Mouse (Mus musculus) midbrain, embryonic 14.5 days (tissue): ENCODE results near the gene Clpx. TPM values are rescaled to one million over a fixed set of nuclear protein-coding genes. Genes with fewer than 3 reads are reported as not detected.
"Not testable (repeated sequence)": the region's sequence is repeated elsewhere in the genome, so short reads cannot be mapped to it uniquely, and the experiment has no call there.

ENCODE experiments used
- ATAC-seq: fragments of 200-750 bp; cut with Nextera tagmentation; 2 replicates; pipeline ENCODE4 v1.8.0; 2017; ENCODE audit warnings: moderate number of reproducible peaks, moderate library complexity; ENCODE audit not compliant: low FRiP score, low TSS enrichment
- DNase-seq: peaks from one replicate; pipeline ENCODE4 v3.0.0-alpha.2; 2015
- H3K27ac ChIP-seq: fragments of 300-500 bp; sonication (generic); replicated peaks from 2 replicates; pipeline ENCODE4 v1.5.1; 2014; ENCODE audit warnings: mild to moderate bottlenecking, low read depth, low read length, moderate library complexity
- H3K27me3 ChIP-seq: fragments of 300-500 bp; sonication (generic); 2 replicates; pipeline ENCODE4 v1.6.1; 2014; ENCODE audit warnings: low read length, control low read depth, mixed read lengths; ENCODE audit not compliant: control insufficient read depth, insufficient read depth
- H3K36me3 ChIP-seq: fragments of 300-500 bp; sonication (generic); 2 replicates; pipeline ENCODE4 v1.6.1; 2014; ENCODE audit warnings: low read length, control low read depth; ENCODE audit not compliant: control insufficient read depth, insufficient read depth
- H3K4me1 ChIP-seq: fragments of 300-500 bp; sonication (generic); 2 replicates; pipeline ENCODE4 v1.6.1; 2014; ENCODE audit warnings: mild to moderate bottlenecking, antibody characterized with exemption, low read length, control low read depth; ENCODE audit not compliant: control insufficient read depth, insufficient read depth
- H3K4me2 ChIP-seq: fragments of 300-500 bp; sonication (generic); 2 replicates; pipeline ENCODE4 v1.6.1; 2014; ENCODE audit warnings: mild to moderate bottlenecking, low read length, moderate library complexity
- H3K4me3 ChIP-seq: fragments of 300-500 bp; sonication (generic); replicated peaks from 2 replicates; pipeline ENCODE4 v1.5.1; 2014; ENCODE audit warnings: low read depth, low read length
- H3K9ac ChIP-seq: fragments of 300-500 bp; sonication (generic); replicated peaks from 2 replicates; pipeline ENCODE4 v1.6.1; 2014; ENCODE audit warnings: mild to moderate bottlenecking, low read length, moderate library complexity
- H3K9me3 ChIP-seq: fragments of 300-500 bp; sonication (generic); 2 replicates; pipeline ENCODE4 v1.6.1; 2016; ENCODE audit warnings: low read length, control low read depth, mixed read lengths; ENCODE audit not compliant: control insufficient read depth
- WGBS: fragments of 180-500 bp; shearing (Covaris S2); extraction: QIAGEN DNeasy Blood & Tissue Kit; methylation state at CpG from one replicate; pipeline ENCODE4 v1.1.7; 2014; 5-methylcytosine and 5-hydroxymethylcytosine counted together
- polyA plus RNA-seq: library from polyadenylated mRNA; unstranded; fragments of >200 nt; fragmentation: Nextera tagmentation; extraction: Ambion mirVana; gene quantifications from 2 replicates; pipeline ENCODE4 v1.2.1, GENCODE M21; 2014

Clpx gene
- polyA plus RNA-seq, 1 experiment from 2014 or later: 45.6 TPM

DNA sequence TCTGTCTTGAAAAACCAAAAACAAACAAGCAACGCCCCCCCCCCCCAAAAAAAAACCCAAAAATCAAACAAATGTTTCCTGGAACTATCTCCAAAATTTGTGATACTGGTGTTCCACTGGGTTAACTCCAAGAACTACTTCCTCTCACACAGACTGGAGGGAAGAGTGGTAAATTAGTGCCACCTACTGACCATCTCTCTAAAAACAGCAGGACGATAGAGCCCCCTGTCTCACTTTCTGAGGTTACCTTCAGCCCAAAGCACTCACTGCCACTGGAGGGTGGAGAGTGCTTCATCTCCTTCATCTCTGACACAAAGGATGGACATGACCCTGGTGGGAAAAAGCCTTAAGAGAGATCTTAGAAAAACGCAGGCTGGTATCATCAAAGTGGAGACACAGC is 10.8 kb upstream of the Clpx start:
- Histone ChIP-seq H3K4me3 (no peak overlapping the region), H3K4me1 (no peaks in the 10 kb centered on the region), H3K27ac (no peak overlapping the region), H3K9me3 (no peaks in the 10 kb centered on the region), H3K9ac (no peak overlapping the region), H3K27me3 (no peaks in the 10 kb centered on the region), H3K36me3 (no peaks in the 10 kb centered on the region), H3K4me2 (no peak overlapping the region)
- under 1% methylated on average over 3 of the region's 3 CpGs for WGBS
- ATAC-seq: no peak
- DNase-seq: peak; percentile 84

DNA sequence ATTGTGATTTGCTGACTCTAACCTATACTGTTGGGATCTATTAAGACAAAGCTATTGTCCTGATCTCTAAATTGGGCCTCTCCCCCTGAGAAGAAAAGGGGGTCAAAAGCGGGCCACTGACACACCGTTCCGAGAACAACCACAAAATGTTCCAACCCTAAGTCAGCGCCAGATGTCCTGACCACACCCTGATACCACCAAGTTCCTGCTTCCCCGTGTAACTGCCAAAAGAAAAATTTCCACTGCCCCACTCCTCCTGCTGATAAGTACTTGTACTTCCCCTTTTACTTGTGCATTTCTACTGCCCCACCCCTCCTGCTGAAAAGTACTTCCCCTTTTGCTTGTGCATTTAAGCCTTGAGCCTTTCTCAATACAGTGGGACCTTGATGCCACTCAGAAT is 5.8 kb upstream of the Clpx start:
- H3K9me3 ChIP-seq, H3K9ac ChIP-seq, DNase-seq, H3K4me2 ChIP-seq, H3K4me1 ChIP-seq, H3K27ac ChIP-seq, H3K4me3 ChIP-seq, H3K27me3 ChIP-seq, ATAC-seq, H3K36me3 ChIP-seq: not testable (repeated sequence)
- WGBS: 92% methylated on average over 5 of the region's 5 CpGs

DNA sequence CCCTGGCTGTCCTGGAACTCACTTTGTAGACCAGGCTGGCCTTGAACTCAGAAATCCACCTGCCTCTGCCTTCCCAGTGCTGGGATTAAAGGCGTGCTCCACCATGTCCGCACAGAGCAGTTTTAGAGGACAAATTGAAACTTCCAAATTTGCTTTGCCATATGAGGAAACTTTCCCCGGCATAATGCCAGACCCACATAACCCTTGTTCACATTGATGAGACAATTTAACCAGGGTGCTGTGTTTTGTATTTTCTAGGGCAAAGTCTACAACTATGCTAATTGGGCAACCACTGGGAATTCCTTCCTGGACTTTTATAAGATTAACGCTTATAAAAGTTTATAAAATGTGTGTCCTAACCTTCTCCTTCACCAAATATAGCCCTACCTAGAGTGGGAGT is 4.1 kb upstream of the Clpx start:
- Histone ChIP-seq H3K4me2 (no peak overlapping the region), H3K36me3 (no peaks in the 10 kb centered on the region), H3K9me3 (no peaks in the 10 kb centered on the region), H3K4me3 (no peak overlapping the region), H3K9ac (no peak overlapping the region), H3K4me1 (peaks cover 6% of the 10 kb centered on the region), H3K27ac (no peak overlapping the region), H3K27me3 (no peaks in the 10 kb centered on the region)
- DNase-seq (no peak), ATAC-seq (no peak)
- WGBS: 92% methylated on average over 4 of the region's 4 CpGs

DNA sequence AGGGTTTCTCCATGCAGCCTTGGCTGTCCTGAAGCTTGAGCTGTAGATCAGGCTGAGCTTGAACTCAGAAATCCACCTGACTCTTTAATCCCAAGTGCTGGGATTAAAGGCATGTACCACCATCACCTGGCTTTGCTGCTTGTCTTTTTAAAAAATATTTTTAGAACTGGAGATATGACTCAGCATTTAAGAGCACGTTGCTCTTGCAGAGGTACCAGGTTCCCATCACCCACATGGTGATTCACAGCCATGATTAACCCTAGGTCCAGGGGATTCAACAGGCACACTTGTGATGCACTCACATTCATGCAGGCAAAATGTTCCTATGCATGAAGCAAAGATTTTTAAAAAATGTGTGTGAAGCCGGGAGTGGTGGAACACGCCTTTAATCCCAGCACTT is 1.6 kb upstream of the Clpx start:
- DNase-seq (no peak), ATAC-seq (no peak)
- no peaks in the 10 kb centered on the region for H3K9me3 ChIP-seq
- peaks cover 8% of the 10 kb centered on the region; the same call in 1 of the 2 replicates for H3K36me3 ChIP-seq
- H3K9ac ChIP-seq: no peak overlapping the region
- H3K27me3 ChIP-seq: no peaks in the 10 kb centered on the region
- H3K4me2 ChIP-seq: no peak overlapping the region
- H3K4me3 ChIP-seq: no peak overlapping the region
- 91% methylated on average over 3 of the region's 3 CpGs for WGBS
- no peak overlapping the region for H3K27ac ChIP-seq
- H3K4me1 ChIP-seq: peaks cover 14% of the 10 kb centered on the region

DNA sequence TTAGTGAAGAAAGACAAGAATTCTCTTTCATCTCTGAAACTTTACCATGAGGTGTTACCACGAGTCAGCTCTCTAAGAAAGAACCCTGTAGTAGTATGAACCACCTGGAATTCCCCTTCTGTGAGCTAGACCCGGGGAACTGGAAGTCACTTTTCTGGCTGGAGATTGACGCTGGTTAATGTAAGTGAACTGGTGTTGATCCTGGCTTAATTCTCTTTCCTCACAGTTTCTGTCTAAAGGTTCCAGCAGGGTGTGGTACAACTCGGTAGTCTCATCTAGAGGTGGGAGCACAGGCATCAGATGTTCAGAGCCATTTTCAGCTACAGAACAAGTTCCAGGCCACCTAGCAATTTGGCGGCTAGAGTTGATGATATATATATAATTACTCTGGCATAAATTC is 941 bp upstream of the Clpx start:
- Histone ChIP-seq H3K4me3 (peak overlapping the region; percentile 92), H3K4me1 (peaks cover 14% of the 10 kb centered on the region), H3K9me3 (no peaks in the 10 kb centered on the region), H3K36me3 (peaks cover 13% of the 10 kb centered on the region), H3K27me3 (no peaks in the 10 kb centered on the region), H3K27ac (no peak overlapping the region), H3K4me2 (peak overlapping the region; percentile 75), H3K9ac (peak overlapping the region; percentile 58)
- WGBS: 45% methylated on average over 5 of the region's 5 CpGs
- DNase-seq (peak; percentile 2), ATAC-seq (no peak)

DNA sequence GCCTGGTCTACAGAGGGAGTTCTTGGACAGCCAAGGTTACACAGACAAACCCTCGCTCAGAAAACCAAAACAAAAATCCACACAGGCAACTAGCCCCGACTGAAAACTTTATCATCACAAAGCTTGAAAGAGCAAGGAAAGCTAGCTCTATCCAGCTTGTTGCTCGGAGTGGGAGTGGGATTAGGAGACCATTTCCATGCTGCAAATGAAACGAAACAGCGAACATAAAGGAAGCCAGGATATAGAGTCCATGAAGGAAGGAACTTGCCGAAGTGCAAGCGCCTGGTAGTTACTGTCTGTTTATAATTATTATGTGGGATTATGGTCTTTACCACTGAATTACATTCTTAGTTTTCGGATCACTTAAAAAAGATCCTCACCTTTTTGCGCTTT is 484 bp upstream of the Clpx start:
- WGBS: 1% methylated on average over 9 of the region's 9 CpGs
- peak overlapping the region; percentile 92 for H3K4me3 ChIP-seq
- peaks cover 13% of the 10 kb centered on the region for H3K36me3 ChIP-seq
- H3K27ac ChIP-seq: no peak overlapping the region; the same call in 1 of the 2 replicates
- ATAC-seq (no peak; the same call in 1 of the 2 replicates), DNase-seq (peak; percentile 39)
- peak overlapping the region; percentile 75 for H3K4me2 ChIP-seq
- H3K4me1 ChIP-seq: peaks cover 14% of the 10 kb centered on the region
- peak overlapping the region; percentile 58 for H3K9ac ChIP-seq
- H3K27me3 ChIP-seq: no peaks in the 10 kb centered on the region
- H3K9me3 ChIP-seq: no peaks in the 10 kb centered on the region

GRCm38 (mm10) chr9:65294716-65295378 is 787 bp downstream of the Clpx start:
- Histone ChIP-seq H3K36me3 (peaks cover 17% of the 10 kb centered on the region), H3K4me2 (peak overlapping the region; percentile 84), H3K9me3 (no peaks in the 10 kb centered on the region), H3K27ac (peak overlapping the region; percentile 83), H3K27me3 (no peaks in the 10 kb centered on the region), H3K4me1 (peaks cover 14% of the 10 kb centered on the region), H3K9ac (peak overlapping the region; percentile 89), H3K4me3 (peak overlapping the region; percentile 92)
- WGBS: 4% methylated on average over 28 of the region's 28 CpGs
- ATAC-seq: no peak
- no peak for DNase-seq

DNA sequence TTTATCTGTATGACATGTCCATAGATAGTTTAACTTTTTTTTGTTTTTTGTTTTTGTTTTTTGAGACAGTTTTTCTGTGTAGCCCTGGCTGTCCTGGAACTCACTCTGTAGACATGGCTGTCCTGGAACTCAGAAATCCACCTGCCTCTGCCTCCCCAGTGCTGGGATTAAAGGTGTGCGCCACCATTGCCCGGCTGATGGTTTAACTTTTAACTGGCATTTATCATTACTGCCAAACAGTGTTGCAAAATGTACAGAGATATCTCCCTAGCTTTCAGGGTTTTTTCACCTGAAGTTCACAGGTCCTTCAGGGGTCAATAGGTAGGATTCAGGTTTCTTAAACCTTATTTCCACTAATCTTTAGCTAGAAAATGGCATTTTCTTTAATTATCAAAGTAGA is 3.0 kb downstream of the Clpx start:
- no peak overlapping the region for H3K4me2 ChIP-seq
- 94% methylated on average over 2 of the region's 2 CpGs for WGBS
- no peaks in the 10 kb centered on the region for H3K27me3 ChIP-seq
- DNase-seq: no peak
- no peak for ATAC-seq
- peaks cover 14% of the 10 kb centered on the region for H3K4me1 ChIP-seq
- no peak overlapping the region for H3K27ac ChIP-seq
- no peak overlapping the region for H3K4me3 ChIP-seq
- H3K9me3 ChIP-seq: no peaks in the 10 kb centered on the region
- H3K36me3 ChIP-seq: peaks cover 35% of the 10 kb centered on the region
- no peak overlapping the region for H3K9ac ChIP-seq

DNA sequence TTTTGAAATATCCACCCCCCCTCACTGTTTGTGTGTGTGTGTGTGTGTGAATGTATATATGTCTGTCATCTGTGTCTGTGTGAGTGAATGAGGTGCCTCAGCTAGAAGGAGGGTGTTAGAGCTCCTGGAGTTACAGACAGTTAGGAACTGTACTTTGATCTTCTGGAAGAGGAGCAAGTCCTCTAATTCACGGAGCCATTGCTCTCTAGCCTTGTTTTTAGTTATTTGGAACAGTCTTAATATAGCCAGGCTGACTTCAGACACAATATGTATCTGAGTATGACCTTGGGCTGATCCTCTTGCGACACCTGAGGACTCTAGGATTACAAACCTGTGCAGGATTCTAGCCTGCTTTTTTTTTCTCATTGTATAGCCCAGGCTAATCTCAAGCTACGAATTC is 4.7 kb downstream of the Clpx start:
- H3K4me2 ChIP-seq: no peak overlapping the region
- H3K9me3 ChIP-seq: no peaks in the 10 kb centered on the region
- H3K4me1 ChIP-seq: peaks cover 8% of the 10 kb centered on the region
- no peak overlapping the region for H3K4me3 ChIP-seq
- H3K27ac ChIP-seq: no peak overlapping the region
- DNase-seq (no peak), ATAC-seq (no peak)
- H3K36me3 ChIP-seq: peaks cover 52% of the 10 kb centered on the region
- WGBS: 87% methylated on average over 3 of the region's 3 CpGs
- H3K9ac ChIP-seq: no peak overlapping the region
- H3K27me3 ChIP-seq: no peaks in the 10 kb centered on the region
